Mouse (Mus musculus): Measurements from ENCODE around the gene Pea15a. TPM values are rescaled to one million over a fixed set of nuclear protein-coding genes. Genes with fewer than 3 reads are reported as not detected.

Pea15a gene
- total and polyA plus RNA-seq, 2 experiments from 2014 or later: 311 to 501 TPM

GRCm38 (mm10) chr1:172167911-172168310 lies 38.7 kb downstream of the Pea15a start:
- Histone ChIP-seq H3K27me3 (ENCODE audit: insufficient read depth, low read length) (no peaks in the 10 kb centered on the region), H3K27ac (ENCODE audit: low read depth, low read length) (no peak overlapping the region), H3K9me3 (ENCODE audit: low read length) (no peaks in the 10 kb centered on the region), H3K4me1 (ENCODE audit: insufficient read depth, low read length) (no peaks in the 10 kb centered on the region), H3K4me2 (ENCODE audit: low read depth, low read length, poor library complexity, severe bottlenecking) (no peak overlapping the region), H3K36me3 (ENCODE audit: insufficient read depth, low read length) (peaks cover 27% of the 10 kb centered on the region), H3K9ac (replicated peaks; ENCODE audit: low read length, poor library complexity, severe bottlenecking) (no peak overlapping the region), H3K4me3 (ENCODE audit: low read depth, low read length) (no peak overlapping the region)
- ATAC-seq (ENCODE audit: low FRiP score) (no peak), DNase-seq (ENCODE audit: low spot score) (no peak)
- no peak for TF ChIP-seq CTCF (IDR thresholded peaks at IDR 0.05)
- 81% methylated on average over 5 of the region's 5 CpGs for WGBS

GRCm38 (mm10) chr1:172162959-172163358 lies 43.6 kb downstream of the Pea15a start:
- H3K4me3 ChIP-seq (ENCODE audit: low read depth, low read length): no peak overlapping the region
- ATAC-seq (ENCODE audit: low FRiP score) (no peak), DNase-seq (ENCODE audit: low spot score) (no peak)
- no peak overlapping the region for H3K4me2 ChIP-seq (ENCODE audit: low read depth, low read length, poor library complexity, severe bottlenecking)
- no peak for TF ChIP-seq CTCF (IDR thresholded peaks at IDR 0.05)
- no peaks in the 10 kb centered on the region for H3K27me3 ChIP-seq (ENCODE audit: insufficient read depth, low read length)
- no peak overlapping the region for H3K27ac ChIP-seq (ENCODE audit: low read depth, low read length)
- WGBS: 90% methylated on average over 6 of the region's 6 CpGs
- H3K9me3 ChIP-seq (ENCODE audit: low read length): no peaks in the 10 kb centered on the region
- H3K4me1 ChIP-seq (ENCODE audit: insufficient read depth, low read length): no peaks in the 10 kb centered on the region
- H3K36me3 ChIP-seq (ENCODE audit: insufficient read depth, low read length): peaks cover 13% of the 10 kb centered on the region; the same call in 1 of the 2 replicates
- no peak overlapping the region for H3K9ac ChIP-seq (replicated peaks; ENCODE audit: low read length, poor library complexity, severe bottlenecking)

- peak; percentile 65 for DNase-seq (ENCODE audit: low spot score)
- no peak overlapping the region for H3K9ac ChIP-seq (replicated peaks; ENCODE audit: low read length, poor library complexity, severe bottlenecking)
- no peaks in the 10 kb centered on the region for H3K4me1 ChIP-seq (ENCODE audit: insufficient read depth, low read length)
- no peak; the same call in 1 of the 2 replicates for ATAC-seq (ENCODE audit: low FRiP score)
- H3K27ac ChIP-seq (ENCODE audit: low read depth, low read length): no peak overlapping the region
- H3K4me2 ChIP-seq (ENCODE audit: low read depth, low read length, poor library complexity, severe bottlenecking): no peak overlapping the region
- H3K9me3 ChIP-seq (ENCODE audit: low read length): no peaks in the 10 kb centered on the region
- no peaks in the 10 kb centered on the region for H3K27me3 ChIP-seq (ENCODE audit: insufficient read depth, low read length)
- 90% methylated on average over 1 of the region's 1 CpGs for WGBS
- no peak overlapping the region for H3K4me3 ChIP-seq (ENCODE audit: low read depth, low read length)
- TF ChIP-seq CTCF (IDR thresholded peaks at IDR 0.05): peak; percentile 79
- H3K36me3 ChIP-seq (ENCODE audit: insufficient read depth, low read length): peaks cover 7% of the 10 kb centered on the region; the same call in 1 of the 2 replicates
Measured at GRCm38 (mm10) chr1:172162009-172162408, 44.6 kb downstream of the Pea15a start.

GRCm38 (mm10) chr1:172160508-172160907 lies 46.1 kb downstream of the Pea15a start:
- no peak overlapping the region for H3K4me2 ChIP-seq (ENCODE audit: low read depth, low read length, poor library complexity, severe bottlenecking)
- DNase-seq (ENCODE audit: low spot score) (no peak), ATAC-seq (ENCODE audit: low FRiP score) (no peak)
- H3K4me3 ChIP-seq (ENCODE audit: low read depth, low read length): no peak overlapping the region
- H3K9me3 ChIP-seq (ENCODE audit: low read length): no peaks in the 10 kb centered on the region
- TF ChIP-seq CTCF (IDR thresholded peaks at IDR 0.05): no peak
- 0 out of 2 replicates have a peak, but pooled peaks cover 5% of the 10 kb centered on the region for H3K36me3 ChIP-seq (ENCODE audit: insufficient read depth, low read length)
- no peak overlapping the region for H3K9ac ChIP-seq (replicated peaks; ENCODE audit: low read length, poor library complexity, severe bottlenecking)
- H3K27ac ChIP-seq (ENCODE audit: low read depth, low read length): no peak overlapping the region
- H3K4me1 ChIP-seq (ENCODE audit: insufficient read depth, low read length): no peaks in the 10 kb centered on the region
- H3K27me3 ChIP-seq (ENCODE audit: insufficient read depth, low read length): no peaks in the 10 kb centered on the region

- Histone ChIP-seq H3K9me3 (ENCODE audit: low read length) (no peaks in the 10 kb centered on the region), H3K27me3 (ENCODE audit: insufficient read depth, low read length) (no peaks in the 10 kb centered on the region), H3K27ac (ENCODE audit: low read depth, low read length) (no peak overlapping the region), H3K4me1 (ENCODE audit: insufficient read depth, low read length) (no peaks in the 10 kb centered on the region), H3K36me3 (ENCODE audit: insufficient read depth, low read length) (0 out of 2 replicates have a peak, but pooled peaks cover 5% of the 10 kb centered on the region), H3K4me2 (ENCODE audit: low read depth, low read length, poor library complexity, severe bottlenecking) (no peak overlapping the region), H3K9ac (replicated peaks; ENCODE audit: low read length, poor library complexity, severe bottlenecking) (no peak overlapping the region), H3K4me3 (ENCODE audit: low read depth, low read length) (no peak overlapping the region)
- ATAC-seq (ENCODE audit: low FRiP score) (no peak), DNase-seq (ENCODE audit: low spot score) (no peak)
- no peak for TF ChIP-seq CTCF (IDR thresholded peaks at IDR 0.05)
- WGBS: 84% methylated on average over 4 of the region's 4 CpGs
Measured at GRCm38 (mm10) chr1:172159970-172160369, 46.6 kb downstream of the Pea15a start.

- no peak overlapping the region for H3K27ac ChIP-seq (ENCODE audit: low read depth, low read length)
- 0 out of 2 replicates have a peak, but pooled peaks cover 16% of the 10 kb centered on the region for H3K36me3 ChIP-seq (ENCODE audit: insufficient read depth, low read length)
- H3K4me2 ChIP-seq (ENCODE audit: low read depth, low read length, poor library complexity, severe bottlenecking): no peak overlapping the region
- no peaks in the 10 kb centered on the region for H3K9me3 ChIP-seq (ENCODE audit: low read length)
- no peak overlapping the region for H3K9ac ChIP-seq (replicated peaks; ENCODE audit: low read length, poor library complexity, severe bottlenecking)
- WGBS: 96% methylated on average over 3 of the region's 3 CpGs
- ATAC-seq (ENCODE audit: low FRiP score) (no peak), DNase-seq (ENCODE audit: low spot score) (no peak)
- H3K4me3 ChIP-seq (ENCODE audit: low read depth, low read length): no peak overlapping the region
- no peaks in the 10 kb centered on the region for H3K27me3 ChIP-seq (ENCODE audit: insufficient read depth, low read length)
- no peak for TF ChIP-seq CTCF (IDR thresholded peaks at IDR 0.05)
- H3K4me1 ChIP-seq (ENCODE audit: insufficient read depth, low read length): no peaks in the 10 kb centered on the region
Measured at GRCm38 (mm10) chr1:172155518-172155917, 51.1 kb downstream of the Pea15a start.

Measured in midbrain, postnatal 0 days (tissue).